Mouse (Mus musculus) cerebellum, adult 11-12 months (tissue): ENCODE results near the gene Gm20388.

Source experiments
- DNase-seq: peaks from one replicate; pipeline ENCODE4 v3.0.0; 2022

Gm20388 gene

DNA sequence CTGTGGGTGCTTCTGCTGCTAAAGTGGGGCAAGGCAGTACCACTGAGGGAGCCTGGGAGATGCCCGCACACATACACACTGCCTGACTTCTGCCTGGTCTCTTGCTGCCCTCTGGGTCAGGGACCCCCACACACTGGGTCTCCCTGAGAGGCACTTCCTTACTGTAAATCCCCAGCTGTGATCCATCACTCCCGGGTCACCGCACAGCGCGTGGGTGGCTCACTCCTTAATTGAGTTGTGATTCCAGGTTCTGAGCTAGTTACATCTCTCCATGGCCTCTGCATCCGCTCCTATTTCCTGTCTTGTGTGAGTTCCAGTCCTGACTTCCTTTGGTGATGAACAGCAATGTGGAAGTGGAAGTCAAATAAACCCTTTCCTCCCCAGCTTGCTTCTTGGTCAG, 3420.1 kb downstream of the Gm20388 start:
- DNase-seq, result no peak

DNA sequence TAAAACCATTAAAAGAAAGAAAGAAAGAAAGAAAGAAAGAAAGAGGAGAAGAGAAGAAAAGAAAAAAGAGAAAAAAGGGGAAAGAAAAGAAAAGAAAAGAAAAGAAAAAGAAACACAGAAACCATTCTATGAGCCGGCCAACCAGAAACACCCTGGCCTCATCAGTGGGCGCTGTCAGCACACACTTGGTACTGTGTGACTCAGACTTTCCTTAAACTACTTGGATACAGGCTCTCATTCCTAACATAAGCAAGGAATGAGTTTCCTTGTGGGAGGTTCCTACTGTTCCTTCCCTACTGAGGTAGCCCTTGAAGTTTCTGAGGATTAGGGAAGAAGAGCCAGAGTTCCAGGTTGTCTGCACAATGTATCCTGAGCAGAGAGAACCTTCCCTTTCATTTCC, 3420.7 kb downstream of the Gm20388 start:
- no peak for DNase-seq

DNA sequence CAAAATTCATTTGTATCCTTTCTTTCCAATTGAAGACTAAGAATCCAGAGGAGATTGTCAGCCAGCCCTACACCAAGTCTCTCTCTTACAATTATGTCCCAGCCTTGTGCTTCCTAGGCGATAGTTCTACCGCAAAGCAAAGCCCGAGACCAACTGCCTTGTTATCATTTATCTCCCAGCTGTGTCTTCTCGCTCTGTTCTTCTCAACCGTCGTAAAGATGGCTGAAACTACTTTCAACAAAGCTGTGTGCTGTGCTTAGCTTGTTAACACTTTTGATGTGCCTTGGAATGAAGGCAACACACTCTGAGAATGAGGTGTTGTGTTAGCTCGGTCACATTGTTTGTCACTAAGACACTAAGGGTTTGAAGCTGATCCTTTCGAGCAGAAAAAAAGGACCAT, 3421.2 kb downstream of the Gm20388 start:
- no peak for DNase-seq

DNA sequence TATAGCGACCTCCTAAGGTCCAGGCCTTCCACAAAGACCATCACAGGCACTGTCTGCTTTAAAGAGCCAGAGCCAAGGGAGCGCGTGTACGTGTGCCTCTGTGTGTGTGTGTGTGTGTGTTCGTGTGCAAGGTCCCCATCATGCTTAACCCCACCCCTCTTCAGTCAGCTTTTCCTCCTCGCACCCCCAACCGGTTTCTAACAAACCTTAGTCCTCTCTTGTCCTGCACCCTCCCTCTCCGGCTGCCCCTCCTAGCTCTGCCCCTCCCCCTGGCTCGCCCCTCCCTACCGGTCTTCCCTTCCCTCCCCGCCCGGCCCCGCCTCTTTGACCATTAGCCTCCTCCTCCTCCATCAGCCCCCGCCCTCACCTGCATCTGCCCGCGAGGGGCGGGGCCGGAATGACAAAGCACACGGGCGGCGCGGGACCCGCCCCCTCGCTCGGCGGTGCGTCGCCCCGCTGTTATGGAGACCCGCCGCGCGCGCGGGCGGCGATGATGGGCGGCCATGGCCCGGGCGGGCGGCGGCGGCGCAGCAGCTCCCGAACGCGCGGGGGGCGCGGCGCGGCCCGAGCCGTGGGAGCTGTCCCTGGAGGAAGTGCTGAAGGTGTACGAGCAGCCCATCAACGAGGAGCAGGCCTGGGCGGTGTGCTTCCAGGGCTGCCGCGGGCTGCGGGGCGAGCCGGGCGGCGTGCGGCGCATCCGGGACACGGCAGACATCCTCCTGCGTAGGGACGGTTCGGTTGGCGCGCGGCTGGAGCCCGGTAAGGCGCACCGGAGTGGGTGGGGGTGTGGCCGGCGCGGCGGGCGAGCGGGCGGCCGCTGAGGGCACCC, 3421.8 kb downstream of the Gm20388 start, which contains the start of gene Spire2:
Spire2 (plus strand) TSS at position 452 of the 829 bp plus-strand sequence.
- DNase-seq, result peak; percentile 83

DNA sequence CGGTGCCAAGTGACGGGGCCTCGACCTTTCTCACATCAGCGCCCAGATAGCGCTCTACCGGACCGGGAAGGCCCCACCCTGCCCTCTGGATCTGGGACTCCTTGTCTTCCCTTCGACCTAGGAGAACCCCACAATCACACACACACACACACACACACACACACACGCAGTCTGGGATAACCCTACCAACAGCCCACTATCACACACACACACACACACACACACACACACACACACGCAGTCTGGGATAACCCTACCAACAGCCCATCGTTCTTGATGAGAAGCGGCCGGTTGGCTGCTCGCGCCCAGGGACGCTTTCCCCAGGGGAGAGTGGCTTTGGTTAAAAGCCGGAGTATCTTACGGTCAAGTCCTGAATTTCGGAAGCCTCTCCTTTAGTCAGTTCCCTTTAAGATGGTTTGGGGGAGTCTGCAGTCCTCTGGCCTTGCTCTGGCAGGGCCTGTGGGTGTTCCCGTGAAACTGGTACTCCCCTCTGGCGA, 3422.5 kb downstream of the Gm20388 start:
- DNase-seq, result no peak

DNA sequence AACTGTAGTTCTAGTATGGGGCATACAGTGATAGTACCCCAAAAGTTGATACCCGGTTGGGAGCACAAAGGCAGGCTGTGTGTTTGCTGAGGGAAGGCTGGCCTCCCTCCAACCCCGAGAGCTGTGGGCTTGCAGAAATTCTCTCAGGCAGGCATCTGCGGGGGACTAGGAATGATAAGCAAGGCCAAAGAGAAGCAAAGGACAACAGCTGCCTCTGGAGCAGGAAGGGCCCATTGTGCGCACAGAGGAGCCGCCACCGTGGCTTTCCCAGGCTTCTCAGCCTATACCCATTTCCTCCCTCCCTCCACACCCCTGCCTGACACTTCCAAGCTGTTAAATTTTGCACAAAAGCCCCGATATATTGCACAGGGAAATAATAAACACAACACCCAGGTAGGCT, 3423.2 kb downstream of the Gm20388 start:
- DNase-seq, result no peak

DNA sequence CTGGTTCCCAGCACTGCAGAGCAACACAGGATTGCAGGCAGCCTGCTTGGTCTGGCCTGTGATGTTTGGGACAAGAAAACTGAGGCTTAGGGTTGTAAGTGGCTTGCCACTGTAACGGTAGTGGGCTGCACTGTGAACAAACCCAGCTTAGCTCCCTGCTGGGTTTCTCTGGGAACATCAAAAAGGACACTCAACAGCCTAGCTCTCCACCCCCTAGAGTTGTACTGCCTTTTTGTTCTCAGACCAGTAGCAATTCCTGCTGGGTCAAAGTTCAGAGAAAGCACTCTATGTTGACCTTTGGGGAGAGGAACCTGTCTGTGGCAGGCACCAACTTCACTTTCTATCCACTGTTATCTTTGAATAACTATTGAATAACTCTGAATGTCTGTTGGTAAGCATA, 3423.8 kb downstream of the Gm20388 start:
- DNase-seq, result no peak

DNA sequence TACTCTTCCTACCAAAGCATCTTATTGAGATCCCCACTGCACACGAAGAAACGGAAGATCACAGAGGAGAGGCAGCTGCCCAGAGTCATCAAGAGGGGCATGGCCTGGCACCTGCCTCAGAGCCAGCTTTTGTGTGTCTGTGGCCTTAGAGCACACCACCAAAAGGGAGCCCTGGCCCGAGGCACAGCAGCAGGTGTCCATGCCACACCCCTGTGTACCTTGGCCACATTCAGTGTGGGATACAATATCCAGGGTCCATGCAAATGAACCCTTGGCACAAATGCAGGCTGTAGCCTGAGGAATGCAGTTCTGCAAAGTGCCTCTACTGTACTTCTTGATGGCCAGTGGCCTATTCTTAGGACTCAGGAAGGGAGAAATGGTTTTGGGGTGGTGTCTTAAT, 3426.8 kb downstream of the Gm20388 start:
- DNase-seq, result no peak

DNA sequence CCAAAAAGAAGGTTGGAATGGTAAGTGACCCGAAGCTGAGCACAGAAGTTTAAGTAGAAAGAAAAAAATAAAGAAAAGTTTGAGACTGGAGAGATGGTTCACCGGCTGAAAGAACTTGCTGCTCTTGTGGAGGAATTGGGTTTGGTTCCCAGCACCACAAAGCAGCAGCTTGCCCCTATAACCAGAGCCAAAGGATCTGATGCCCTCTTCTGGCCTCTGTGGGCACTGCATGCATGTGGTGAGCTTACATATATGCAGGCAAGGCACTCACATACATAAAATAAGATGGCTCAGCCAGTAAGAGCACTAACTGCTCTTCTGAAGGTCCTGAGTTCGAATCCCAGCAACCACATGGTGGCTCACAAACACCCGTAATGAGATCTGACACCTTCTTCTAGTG, 3429.4 kb downstream of the Gm20388 start:
- no peak for DNase-seq

DNA sequence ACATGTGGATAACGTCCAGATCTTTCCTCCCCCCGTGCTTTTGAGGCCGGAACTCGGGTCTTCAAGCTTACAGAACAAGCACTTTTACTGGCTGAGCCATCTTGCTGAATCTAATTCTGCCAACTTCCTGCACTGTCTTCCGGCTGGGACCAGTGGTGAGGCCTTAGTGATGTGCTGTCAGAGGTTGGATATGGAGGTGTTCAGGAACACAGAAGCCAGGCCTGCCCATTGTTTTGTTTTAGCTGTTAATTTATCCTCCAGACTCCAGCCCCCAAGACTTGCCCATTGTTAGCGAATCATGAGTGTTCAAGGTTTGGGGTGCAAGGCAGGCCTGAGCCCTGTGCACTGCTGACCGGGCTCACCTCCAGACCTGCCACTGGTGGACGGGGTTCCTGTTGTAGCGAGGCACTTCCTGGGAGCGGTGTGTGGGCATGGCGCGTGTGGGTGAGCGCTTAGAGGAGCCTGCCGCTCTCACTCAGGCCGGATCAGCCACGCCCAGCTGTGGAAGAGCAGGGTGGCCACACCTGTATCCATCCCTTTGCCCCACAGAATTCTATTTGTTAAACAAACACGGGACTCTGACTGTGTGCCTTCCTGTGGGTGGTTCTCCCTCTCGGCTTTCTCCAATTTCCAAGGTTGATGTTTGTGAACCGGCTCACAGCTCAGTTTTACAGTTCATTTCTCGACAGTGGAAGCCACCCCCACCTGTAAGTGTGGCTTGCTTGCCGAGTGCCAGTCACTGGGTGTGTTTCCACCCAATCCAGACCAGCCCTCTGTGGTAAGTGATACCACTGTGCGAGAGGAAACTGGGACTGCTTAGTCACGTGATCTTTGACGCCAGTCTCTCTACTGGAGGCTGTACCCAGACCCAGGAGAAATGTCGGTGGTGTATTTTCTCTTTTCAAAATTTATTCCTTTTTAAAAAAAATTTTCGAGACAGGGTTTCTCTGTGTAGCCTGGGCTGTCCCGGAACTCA, 3430.7 kb downstream of the Gm20388 start:
- DNase-seq, result no peak

DNA sequence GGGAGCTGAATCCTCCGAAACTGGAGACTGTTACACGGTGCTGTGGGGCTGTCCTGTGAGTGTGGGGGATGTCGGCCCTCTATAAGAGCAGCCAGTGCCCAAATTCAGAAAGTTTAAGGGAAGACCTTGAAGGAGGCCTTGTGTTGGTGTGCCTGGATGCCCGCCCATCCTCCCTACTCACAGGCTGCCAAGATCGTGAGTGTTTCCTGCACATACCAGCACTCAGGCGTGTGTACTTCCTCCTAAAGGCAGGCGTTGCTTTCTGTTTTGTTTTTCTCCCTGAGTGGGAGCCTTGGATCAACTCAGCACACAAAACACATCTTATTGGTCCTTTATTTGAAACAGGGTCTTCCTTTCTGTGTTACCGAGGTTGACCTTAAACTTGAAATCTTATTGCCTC, 3431.6 kb downstream of the Gm20388 start:
- no peak for DNase-seq

DNA sequence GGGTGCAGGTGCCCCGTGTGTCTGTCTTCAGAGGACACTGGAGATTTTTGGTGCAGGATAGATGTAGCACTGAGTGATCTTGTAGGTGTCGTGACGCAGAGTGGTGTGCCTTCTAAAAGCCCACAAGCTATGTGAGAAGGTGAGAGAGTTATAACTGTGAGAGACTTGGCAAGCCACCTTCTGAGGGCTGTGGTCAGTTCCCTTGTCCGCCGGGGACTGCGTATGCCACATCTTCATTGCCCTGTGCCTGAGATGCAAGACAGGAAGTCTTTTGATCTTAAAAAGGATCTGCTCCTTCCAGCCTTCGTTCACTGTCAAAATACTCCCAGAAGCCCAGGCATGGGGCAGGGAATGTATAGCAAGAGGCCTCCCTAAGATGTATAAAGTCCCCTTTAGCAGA, 3432.3 kb downstream of the Gm20388 start:
- DNase-seq, result no peak

DNA sequence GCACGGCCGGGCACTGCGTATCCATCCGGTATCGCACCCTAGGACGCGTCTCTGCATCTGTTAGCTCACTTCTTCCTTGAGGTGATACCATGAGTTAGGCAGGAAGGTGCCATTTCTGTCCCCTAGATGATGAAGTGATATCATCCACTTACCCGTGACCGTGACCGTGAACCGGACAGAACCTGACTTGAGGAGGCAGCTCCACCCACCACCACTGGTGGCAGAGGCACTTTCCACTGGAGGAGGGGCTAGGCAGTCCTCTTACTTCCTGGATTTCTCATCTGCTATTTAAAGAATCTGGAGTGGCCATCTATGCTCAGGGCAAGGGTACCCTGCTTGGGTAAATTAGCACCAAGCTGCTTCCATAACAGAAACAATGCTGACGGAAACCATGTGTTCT, 3432.8 kb downstream of the Gm20388 start:
- DNase-seq, result no peak

DNA sequence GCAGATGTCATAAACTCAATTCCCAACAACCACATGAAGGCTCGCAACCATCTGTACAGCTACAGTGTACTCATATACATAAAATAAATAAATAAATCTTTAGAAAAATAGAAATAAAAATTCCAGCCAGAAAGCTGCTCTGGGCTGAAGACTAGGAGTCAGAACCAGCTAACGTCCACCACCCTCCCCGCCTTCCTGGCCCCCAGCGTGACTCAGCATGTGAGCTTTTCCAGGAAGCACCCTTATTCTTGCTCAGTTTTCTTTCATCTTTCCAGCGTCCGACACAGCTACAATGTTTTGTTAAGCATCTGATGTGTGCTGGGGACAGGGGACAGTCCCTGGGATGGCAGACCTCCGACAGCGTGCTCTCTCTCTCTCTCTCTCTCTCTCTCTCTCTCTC, 3434.5 kb downstream of the Gm20388 start:
- no peak for DNase-seq

DNA sequence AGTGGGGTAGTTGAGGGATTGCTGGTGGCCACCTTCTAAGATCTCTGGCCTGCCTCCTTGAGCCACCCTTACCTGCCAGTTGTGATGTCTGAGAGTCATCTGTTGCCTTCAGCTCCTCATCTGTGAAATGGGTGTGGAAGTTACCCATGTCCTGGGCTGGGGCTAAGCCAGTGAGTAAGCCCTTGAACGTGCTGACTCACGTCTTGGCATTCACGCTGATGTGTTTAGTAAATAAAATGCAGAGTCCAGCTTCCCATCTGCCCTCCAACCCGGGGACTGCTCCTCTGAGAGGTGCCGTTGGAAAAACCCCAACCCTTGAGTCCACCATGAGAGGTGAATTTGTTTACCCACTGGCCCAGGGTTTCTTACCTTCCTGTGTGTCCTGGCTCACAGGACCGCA, 3435.2 kb downstream of the Gm20388 start:
- DNase-seq, result no peak

DNA sequence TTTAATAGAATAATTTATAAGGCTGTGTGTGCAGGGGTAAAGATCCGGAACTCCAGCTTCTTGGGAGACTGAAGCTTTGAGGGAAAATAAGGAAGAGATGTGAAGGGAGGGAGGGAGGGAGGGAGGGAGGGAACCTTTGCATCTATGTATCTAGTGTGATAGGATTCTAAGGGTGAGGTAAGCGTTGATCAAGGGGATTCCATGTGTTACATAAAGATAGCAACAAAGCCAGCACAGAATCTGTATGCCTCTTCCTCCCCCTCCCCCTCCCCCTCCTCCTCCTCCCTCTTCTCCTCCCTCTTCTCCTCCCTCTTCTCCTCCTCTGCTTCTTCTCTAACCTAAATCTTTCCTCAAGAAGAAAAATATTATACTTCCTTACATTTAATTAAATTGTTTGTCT, 3436.7 kb downstream of the Gm20388 start:
- DNase-seq, result no peak

DNA sequence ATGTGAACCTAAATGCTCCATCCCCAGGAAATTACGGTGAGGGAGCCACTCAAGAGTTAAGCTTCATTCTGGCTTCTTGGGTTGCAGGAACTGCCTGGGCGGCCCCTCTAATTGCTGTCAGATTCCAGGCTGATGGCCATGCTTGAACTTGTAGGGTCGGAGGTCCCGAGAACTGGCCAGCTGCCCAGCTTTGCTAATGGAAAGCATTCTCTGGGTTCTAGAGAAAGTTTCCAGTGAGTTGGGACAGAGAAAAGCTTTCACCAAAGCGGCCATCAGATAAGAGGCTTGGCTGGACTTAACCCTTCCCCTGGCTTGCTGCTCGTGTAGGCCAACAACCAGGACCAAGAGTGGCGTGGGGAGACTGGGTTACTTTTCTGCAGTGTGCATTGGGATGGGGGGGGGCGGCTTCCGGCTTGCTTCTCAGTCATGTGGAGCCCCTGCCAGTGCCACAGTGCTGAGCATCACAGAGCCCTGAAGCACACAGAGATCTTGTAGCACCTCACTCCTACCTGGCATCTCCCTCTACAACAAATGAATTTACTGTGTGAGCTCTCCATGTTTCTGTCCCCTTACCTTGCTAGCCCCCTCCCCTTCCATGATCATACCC, 3437.7 kb downstream of the Gm20388 start:
- no peak for DNase-seq

DNA sequence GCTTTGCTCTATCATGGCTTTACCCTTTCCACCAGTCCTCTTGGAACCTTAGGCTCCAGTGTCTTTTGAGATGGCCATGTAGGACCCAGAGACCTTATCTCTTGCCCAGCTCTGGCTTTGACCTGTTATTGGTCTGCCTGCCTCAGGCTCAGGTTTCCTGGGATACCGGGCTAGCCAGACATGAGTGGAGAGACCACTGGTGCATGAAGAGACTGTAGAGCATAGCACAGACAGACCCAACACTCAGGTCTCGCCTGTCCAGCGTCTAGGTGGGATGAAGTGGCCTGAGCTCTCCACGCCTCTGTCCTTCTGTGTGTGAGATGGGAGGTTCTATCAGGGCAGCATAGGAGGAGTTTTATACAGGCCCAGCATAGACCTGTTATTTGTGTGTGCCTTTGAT, 3438.4 kb downstream of the Gm20388 start:
- DNase-seq, result no peak

DNA sequence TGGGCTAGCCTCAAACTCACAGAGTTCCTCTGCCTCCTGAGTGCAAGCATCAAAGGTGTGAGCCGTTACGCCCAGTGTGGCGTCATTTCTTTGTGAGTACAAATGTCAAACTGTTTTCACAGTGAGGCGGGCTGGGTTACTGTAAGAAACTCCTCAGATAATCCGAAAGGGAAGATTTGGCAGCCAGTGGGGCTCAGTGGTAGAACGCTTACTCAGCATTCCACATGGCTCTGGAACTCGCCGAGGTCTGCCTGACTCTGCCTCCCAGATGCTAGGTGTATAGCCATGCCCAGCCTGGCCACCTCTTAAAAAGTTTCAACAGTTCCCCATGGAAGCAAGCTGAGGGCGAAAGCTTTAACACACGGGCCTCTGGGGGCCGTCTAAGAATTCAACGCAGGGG, 3441.5 kb downstream of the Gm20388 start:
- no peak for DNase-seq

DNA sequence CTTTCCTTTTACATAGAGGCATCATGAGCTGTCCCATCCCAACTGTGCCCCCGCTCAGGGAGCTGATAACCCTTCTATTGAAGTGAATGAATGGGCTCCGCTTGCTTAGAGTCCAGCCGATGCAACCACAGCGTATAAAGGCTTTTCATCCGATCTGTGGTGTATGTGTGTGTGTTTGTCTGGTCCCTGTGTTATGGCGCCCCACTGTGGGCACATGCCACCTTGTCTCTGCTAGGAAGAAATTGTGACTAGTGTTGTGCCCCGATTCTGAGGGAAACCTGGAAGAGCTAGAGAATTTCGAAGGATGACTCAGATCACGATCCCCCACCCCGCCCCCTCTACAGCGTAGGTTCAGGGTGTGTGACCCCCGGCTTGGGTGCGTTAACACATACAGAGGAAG, 3442.1 kb downstream of the Gm20388 start:
- DNase-seq, result no peak

DNA sequence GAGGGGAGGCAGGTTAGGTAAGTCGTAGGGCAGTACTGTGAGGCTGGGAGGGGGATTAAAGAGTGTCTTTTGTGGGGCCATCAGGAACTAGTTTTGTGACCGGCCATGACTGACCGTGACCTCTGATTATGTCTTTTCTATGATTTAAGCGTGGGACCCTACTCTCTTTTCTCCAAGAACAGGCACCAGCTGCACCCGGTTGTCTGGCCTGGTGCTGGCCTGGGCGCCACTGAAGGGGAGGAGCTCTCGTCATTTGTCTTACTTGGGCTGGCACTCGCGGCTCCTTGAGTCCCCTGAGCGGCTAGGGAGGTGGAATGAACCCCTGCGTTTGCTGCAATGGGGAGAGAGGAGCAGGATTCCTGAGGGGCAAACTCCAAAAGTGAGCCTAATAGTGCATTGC, 3442.6 kb downstream of the Gm20388 start:
- no peak for DNase-seq

DNA sequence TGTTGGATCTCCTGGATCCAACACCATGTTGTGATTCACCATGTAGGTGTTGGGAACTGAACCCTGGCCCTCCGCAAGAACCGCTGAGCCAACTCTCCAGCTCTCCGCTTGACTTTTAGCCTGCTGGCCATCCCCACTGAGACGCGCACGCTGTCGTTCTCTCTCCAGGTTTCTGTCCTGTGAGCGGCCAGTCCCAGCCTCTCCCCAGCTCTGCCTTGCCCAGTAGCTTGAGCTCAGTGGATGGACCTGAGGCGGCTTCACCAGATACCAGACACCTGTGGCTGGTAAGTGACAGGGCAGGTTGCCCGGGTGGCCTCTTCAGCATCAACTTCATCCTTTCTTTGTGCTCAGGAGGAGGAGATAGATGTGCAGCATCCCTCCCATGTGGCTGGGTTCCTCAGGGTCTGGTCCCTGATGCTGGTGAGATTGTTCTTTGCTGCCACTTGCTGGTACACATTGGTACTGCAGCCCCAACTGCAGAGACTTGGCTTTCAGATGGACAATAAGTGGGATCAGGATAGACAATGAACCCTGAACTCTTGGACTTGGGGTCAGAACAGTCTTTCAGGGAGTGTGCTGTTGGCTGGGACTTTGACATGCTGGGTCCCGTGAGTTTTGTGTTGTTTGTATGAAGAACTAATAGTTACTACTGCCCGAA, 3450.6 kb downstream of the Gm20388 start:
- DNase-seq, result peak; percentile 64
